Mouse (Mus musculus): ENCODE measurements around the gene Hist1h4f.
"Not testable (repeated sequence)": the region's sequence is repeated elsewhere in the genome, so short reads cannot be mapped to it uniquely, and the experiment has no call there.

The Hist1h4f gene

GRCm38 (mm10) chr13:23576351-23576881 lies 25.0 kb upstream of the Hist1h4f start:
- peak; percentile 79 for DNase-seq (ENCODE audit: low spot score)

DNA sequence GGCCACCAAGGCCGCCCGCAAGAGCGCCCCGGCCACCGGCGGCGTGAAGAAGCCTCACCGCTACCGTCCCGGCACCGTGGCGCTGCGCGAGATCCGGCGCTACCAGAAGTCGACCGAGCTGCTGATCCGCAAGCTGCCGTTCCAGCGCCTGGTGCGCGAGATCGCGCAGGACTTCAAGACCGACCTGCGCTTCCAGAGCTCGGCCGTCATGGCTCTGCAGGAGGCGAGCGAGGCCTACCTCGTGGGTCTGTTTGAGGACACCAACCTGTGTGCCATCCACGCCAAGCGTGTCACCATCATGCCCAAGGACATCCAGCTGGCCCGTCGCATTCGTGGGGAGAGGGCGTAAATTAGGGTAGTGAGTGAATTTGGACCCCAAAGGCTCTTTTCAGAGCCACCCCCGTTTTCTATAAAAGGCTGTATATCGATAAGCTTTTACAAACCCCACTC lies 24.4 kb upstream of the Hist1h4f start:
- DNase-seq (ENCODE audit: low spot score): not testable (repeated sequence)

DNA sequence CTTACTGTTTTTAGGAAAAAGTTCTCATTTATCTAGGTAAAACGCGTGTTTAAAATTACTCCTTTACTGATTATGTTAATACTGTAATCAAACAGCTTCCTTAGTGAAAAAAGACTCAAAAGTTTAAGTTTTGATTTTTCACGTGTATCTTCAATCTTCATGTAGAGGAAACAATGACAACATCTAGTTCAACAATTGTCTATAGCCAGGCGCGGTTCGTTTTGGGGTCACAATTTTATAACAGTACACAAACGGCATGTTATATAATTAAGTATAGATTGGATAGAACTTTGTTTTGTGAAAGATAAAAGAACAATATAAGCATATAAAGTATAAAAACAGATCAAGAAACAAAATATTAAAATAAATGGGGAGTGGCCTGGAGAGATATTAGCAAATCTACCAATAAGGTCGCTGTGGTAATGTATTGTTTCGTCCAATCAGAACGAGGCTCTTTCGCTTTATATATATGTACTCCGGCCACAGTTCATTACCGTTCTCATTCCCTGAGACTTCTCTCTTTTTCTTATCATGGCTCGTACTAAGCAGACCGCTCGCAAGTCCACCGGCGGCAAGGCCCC lies 23.9 kb upstream of the Hist1h4f start, which contains the start of gene Hist1h3d:
Hist1h3d (plus strand) TSS at position 493 of the 581 bp plus-strand sequence.
- peak; percentile 94 for DNase-seq (ENCODE audit: low spot score)

DNA sequence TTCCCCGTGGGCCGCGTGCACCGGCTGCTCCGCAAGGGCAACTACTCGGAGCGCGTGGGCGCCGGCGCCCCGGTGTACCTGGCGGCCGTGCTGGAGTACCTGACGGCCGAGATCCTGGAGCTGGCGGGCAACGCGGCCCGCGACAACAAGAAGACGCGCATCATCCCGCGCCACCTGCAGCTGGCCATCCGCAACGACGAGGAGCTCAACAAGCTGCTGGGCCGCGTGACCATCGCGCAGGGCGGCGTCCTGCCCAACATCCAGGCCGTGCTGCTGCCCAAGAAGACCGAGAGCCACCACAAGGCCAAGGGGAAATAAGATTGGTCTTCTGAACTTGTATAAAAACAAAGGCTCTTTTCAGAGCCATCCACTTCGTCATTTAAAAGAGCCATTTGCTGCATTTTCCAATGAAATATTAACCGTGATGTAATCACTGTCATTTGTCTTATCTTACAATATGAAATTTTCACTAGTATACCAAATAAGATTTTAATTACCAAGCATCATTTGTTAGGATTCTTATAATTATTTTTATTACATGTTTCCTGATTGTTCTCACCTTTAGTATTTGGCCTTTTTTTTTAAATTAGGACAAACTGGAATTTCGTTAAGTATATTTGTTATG lies 23.2 kb upstream of the Hist1h4f start:
- peak; percentile 67 for DNase-seq (ENCODE audit: low spot score)

DNA sequence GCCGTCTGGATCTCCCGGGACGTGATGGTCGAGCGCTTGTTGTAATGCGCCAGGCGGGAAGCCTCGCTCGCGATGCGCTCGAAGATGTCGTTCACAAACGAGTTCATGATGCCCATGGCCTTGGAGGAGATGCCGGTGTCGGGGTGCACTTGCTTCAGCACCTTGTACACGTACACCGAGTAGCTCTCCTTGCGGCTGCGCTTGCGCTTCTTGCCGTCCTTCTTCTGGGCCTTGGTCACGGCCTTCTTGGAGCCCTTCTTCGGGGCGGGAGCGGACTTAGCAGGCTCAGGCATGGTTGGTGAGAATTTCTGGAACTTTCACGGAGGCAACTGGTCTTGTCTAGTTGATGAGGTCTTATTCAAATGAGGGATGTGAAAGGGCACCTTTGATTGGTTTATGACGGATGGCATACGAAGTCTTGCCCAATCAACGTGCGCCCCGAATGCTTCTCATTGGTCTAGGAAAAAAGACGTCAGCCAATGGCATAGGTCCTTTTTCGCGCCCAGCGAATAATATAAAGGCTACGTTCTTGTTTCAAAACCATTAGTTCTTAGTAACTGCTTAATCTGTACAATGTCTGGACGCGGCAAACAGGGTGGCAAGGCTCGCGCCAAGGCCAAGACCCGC lies 22.6 kb upstream of the Hist1h4f start, which contains the start of the genes Hist1h2bf and Hist1h2ad:
Hist1h2bf (minus strand) TSS at position 299 of the 627 bp plus-strand sequence.
Hist1h2ad (plus strand) TSS at position 484 of the 627 bp plus-strand sequence.
- peak; percentile 99 for DNase-seq (ENCODE audit: low spot score)

GRCm38 (mm10) chr13:23573034-23573897 lies 21.8 kb upstream of the Hist1h4f start:
- peak; percentile 50 for DNase-seq (ENCODE audit: low spot score)

DNA sequence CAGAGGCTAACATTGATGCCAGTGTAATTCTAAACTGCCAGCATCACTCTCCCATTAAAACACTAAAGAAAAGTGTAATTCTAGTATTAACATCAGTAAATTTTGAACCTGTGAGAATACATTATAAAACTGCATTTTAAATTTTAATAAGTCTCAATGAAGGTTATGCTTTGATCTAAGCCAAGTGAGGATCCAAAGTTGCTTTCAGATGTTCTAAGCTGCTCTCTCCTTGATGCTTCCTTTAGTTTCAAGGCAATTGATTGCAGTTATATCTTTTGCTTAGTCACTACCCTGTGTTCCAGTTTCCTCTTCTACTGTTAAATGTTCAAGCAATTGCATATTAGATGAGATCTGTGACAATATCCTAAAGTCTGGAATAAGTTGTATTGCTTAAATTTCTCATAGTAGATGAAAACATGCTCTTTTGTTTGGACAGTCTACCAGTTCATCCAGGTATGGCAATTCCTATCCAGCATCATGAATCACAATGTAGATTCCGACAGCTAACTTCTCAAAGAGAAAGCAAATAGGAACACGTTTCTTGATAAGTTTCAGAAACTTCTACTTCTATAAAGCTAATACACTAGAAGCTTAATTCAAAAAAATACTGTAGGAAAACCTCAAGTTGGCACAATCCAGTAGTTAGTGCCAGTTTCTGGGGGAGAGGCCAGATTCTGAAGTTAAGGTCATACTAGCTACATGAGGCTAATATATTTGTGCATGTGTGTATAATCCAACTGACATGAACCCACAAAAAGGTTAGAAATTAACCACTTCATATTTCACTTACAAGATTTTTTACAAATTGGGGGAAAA lies 21.0 kb upstream of the Hist1h4f start:
- DNase-seq (ENCODE audit: low spot score): peak; percentile 72

DNA sequence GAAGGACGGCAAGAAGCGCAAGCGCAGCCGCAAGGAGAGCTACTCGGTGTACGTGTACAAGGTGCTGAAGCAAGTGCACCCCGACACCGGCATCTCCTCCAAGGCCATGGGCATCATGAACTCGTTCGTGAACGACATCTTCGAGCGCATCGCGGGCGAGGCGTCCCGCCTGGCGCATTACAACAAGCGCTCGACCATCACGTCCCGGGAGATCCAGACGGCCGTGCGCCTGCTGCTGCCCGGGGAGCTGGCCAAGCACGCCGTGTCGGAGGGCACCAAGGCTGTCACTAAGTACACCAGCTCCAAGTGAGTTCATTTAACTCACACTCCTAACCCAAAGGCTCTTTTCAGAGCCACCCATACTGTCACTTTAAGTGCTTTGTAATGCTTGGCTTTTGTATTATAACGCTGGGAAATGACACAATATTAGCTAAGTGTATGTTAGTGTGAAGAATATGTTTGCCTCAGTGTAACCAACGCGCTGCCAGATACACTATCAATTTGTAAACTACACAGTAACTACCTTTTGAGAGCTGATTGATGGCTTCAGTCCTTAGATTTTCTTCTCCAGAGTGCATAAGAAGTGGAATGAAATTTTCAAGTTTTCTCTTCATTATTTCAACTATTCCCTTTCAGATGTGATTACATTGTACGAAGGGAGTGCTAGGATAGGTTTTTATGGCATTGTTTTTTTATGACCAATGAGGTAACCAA lies 20.2 kb upstream of the Hist1h4f start:
- peak; percentile 82 for DNase-seq (ENCODE audit: low spot score)

DNA sequence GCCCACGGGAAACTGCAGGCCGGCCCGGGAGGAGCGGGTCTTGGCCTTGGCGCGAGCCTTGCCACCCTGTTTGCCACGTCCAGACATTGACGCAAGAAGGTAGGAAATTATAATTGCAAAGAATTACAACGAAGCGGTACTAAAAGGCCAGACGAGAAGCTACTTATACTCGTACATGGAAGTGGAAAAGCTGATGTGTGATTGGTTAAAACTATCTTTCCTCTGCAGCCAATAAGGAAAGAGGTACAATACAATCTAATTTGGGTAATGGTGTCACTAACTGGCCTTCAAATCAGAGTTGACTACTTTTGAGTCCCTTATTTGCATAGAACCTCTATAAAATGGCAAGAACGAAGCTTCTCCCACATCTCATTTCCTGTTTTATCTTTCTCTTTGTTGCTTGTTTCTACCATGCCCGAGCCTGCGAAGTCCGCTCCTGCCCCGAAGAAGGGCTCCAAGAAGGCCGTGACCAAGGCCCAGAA lies 19.6 kb upstream of the Hist1h4f start, which contains the start of the genes Hist1h2ae and Hist1h2bg:
Hist1h2ae (minus strand) TSS at position 199 of the 482 bp plus-strand sequence.
Hist1h2bg (plus strand) TSS at position 375 of the 482 bp plus-strand sequence.
- DNase-seq (ENCODE audit: low spot score): peak; percentile 96

- DNase-seq (ENCODE audit: low spot score): peak; percentile 78
These were observed 19.0 kb upstream of the Hist1h4f start for GRCm38 (mm10) chr13:23570261-23571021.

DNA sequence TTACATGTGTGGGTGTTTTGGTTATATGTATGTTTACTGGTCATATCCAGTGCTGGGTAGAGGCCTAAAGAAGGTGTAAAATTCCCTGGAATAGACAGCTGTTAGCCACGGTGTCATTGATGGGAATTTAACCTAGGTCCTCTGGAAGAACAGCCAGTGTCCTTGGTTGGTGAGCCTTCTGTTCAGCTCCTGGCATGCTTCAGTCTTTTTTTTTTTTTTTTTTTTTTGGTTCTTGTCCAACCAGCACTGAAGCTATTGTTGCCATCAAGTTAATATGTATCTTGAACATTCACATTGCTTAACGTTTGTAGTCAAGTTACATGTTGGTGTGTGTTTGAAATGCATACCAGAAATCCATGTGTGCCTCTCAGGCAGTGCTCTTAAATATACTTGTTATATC lies 13.0 kb upstream of the Hist1h4f start:
- DNase-seq (ENCODE audit: low spot score): no peak

DNA sequence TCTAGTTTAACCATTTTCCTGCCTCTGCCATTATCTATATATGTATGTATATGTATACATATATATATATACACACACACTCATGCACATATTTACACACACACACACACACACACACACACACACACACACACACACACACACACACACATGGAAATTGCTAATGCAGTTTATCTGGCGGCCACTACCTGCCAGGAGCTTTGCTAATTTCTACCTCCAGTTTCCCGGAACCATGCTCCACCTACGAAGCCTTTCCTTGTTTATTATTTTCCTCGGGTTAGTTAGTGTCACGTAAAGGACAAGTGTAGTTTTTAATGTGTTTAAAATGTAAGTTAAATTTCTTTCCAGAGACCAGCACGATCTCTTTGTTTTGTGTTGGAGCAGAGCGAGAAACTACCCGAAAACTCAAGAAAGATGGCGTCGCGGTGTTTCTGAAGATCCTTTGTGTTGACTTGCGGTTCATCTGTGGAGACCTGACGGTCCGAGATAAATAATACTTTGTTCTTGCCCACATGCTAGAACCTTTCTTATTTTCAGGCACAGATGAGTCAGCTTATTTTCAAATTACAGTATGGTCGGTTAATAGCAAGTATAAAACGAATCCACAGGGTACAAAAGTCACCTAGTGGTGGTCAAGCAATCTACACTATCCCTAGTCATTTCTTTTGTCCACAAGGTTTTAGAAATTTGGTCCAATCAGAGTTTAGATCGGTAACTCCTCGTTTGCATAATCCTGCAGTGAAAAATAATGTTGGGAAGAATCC lies 11.4 kb upstream of the Hist1h4f start:
- DNase-seq (ENCODE audit: low spot score): peak; percentile 85

GRCm38 (mm10) chr13:23561883-23562659 lies 10.6 kb upstream of the Hist1h4f start, which contains the start of gene Hist1h3e:
TSS of gene Hist1h3e (minus strand) at chr13:23562369.
- peak; percentile 97 for DNase-seq (ENCODE audit: low spot score)

GRCm38 (mm10) chr13:23561531-23561882 lies 10.1 kb upstream of the Hist1h4f start:
- not testable (repeated sequence) for DNase-seq (ENCODE audit: low spot score)

DNA sequence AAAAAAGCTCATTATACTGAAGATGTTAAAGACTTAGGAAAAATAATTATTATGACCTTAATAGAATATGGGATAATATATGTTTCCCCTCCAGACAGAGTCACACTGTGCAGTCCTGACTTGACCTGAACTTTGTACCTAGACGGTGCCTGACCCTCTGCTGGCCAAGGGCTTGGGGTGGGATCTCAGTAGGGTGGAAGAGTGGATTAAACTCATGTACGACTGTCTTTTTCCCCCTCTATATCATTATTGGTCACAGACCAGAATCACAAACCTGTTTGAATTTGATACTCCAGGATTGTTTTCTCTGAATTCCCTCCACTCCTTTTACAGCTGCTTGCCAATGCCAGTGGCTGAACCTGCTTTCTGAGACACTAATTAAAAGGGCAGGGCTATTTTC lies 9.3 kb upstream of the Hist1h4f start:
- peak; percentile 50 for DNase-seq (ENCODE audit: low spot score)

- no peak for DNase-seq (ENCODE audit: low spot score)
These were observed 5.5 kb upstream of the Hist1h4f start for GRCm38 (mm10) chr13:23556906-23557305.

DNA sequence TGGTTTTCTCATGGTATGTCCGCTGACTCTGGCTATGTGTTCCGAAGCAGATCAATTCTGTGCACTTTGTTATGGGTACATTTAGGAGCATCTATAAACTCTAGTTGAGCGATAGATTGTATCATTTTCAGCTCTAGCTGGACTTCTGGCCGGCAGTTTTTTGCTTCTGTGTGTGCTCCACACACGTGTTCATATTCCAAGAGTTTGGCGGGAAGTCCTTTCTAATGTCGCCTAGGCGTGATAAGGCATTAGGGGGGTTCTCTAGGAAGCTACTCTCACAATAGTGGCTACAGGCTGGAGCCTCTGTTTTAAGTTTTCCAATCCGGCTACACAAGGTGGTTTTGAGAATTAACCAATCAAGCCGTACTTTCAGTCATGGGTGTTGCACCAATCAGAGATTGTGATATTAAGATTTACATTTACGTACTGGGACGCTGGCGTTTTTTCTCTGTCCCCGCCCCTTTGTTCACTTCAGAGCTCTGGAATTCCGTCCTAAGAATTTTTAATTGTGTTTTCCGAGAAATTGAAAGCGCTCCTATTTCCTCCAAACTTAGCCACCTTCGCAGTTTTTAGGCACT lies 4.5 kb upstream of the Hist1h4f start:
- peak; percentile 96 for DNase-seq (ENCODE audit: low spot score)

All from embryo, embryonic 10.5 days (tissue).